Mouse (Mus musculus) heart, postnatal 10 days (tissue): Measurements from ENCODE around the gene Tent2. TPM values are rescaled to one million over a fixed set of nuclear protein-coding genes. Genes with fewer than 3 reads are reported as not detected.
A peak's percentile ranks its signal among the peaks of the same experiment; 100 is the strongest.
"Not testable (repeated sequence)": the region's sequence is repeated elsewhere in the genome, so short reads cannot be mapped to it uniquely, and the experiment has no call there.

Experiments
- DNase-seq, 2 experiments: peaks; one replicate each; pipeline ENCODE4 v3.0.0; 2021
- intact Hi-C: fragments of 180-260 bp; cut with DNase I; formaldehyde crosslinking; loops from one replicate; pipeline ENCODE4 v1.15.1; 2025
- total RNA-seq, 2 experiments: library from RNA; stranded (reverse); gene quantifications; 2 replicates each; pipeline ENCODE4 v1.2.3; 2021

Gene Tent2
- 10 to 100 TPM; 24.0 to 25.8 TPM for total RNA-seq

DNA sequence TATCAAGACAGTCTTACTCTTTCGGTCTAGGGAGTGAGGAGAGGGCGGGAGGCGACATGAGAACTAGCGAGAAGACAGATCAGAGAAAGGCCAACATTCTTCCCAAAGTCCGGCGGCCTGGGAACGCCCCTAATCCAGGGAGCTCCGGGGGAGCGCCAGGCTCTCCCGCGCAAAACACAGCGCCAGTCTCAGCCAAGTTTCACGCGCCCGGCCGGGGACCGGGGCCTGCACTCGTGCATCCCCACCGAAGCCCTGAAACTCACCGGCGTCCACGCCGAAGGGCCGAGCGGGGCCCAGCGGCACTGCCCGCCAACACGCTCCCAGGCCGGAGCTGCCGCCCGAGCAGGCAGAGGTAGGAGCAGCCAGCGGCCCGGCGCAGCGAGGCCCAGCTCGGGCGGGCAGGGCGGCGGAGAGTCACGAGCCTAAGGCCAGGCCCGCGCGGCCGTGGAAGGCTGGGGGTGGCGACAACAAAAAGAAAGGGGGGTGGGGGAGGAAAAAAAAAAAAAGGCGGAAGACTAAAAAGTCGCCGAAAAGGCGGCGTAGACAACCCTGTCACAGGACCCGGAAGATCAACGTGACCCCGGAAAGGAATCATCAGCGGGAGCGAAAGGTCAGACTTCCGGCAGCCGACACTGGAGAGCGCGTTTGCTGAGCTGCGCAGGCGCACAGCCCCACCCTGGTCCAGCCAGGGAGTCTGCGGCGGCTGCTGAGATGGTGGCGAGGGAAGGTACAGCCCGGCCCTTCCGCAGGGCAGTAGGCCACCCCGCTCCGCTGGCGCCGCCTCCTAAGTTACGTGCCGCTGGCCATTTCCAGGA lies at the start of gene Tent2:
TSS of gene Tent2 (minus strand) at position 555 of the 815 bp plus-strand sequence.
- intact Hi-C loops: loop anchor here (5.0 kb wide), 1 partner anchor 110 kb away; no protein-coding TSS in a partner anchor
- peak; percentile 96 for DNase-seq

DNA sequence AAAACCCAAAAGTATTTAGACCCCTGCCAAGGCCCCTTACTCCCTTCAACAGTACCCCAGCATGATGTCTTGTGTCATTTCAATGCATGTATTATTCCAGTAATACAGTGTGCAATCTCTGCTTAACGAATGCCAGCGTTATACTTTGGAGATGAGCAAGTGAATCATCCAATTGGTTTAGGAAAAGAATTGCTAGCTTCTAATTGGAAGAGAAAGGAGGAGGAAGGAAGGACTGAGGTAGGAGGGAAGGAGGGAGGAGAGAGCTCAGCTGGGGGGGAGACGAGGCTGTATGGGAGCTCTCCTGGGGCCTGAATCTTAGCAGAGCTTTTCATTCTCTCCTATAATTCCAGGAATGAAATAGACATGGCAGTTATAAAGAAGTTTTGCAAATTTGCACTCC lies 49.0 kb upstream of the Tent2 start:
- DNase-seq: no peak
- intact Hi-C loops: loop anchor here (5.0 kb wide), 4 partner anchors 99 to 476 kb away; partner anchors contain the start of gene Cmya5

DNA sequence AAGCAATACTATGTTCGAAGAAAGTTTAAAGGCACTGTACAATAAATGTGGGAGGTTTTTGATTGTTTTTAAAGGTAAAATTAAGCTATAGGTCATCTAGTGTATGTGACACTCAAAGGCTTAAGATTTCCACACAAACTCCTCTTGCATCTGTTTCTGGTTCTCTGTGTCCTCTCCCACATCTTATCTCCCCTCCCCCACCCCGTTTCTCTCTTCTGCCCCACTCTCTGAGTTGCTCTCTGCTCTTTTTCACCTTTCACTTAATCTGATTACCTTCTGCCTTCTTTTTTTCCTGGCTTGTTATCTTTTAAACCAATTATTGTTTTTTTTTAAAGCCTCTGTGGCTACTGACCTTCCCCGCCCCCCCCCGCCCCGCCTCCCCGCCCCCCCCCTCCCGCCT lies 47.4 kb upstream of the Tent2 start:
- intact Hi-C loops: no loop called here

DNA sequence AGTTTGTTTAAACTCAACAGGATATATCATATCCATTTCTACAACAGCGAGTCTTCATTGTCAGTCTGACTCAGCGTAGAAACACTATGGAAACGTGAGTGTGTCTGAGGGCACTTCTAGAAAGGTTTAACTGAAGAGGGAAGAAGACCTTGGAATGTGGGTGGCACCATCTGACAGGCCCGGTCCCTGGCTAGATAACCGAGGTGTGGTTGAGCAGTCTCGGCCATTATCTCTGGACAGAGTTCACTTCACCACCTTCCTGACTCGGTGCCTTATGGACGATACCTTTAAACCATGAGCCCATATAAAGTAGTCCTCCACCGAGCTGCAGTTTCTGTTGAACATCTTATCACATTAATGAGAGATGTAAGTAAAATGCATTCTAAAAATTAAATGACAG lies 46.9 kb upstream of the Tent2 start:
- intact Hi-C loops: no loop called here
- DNase-seq: no peak

More for the DNA sequence above, 47.4 kb upstream of the Tent2 start:
- DNase-seq: no peak

DNA sequence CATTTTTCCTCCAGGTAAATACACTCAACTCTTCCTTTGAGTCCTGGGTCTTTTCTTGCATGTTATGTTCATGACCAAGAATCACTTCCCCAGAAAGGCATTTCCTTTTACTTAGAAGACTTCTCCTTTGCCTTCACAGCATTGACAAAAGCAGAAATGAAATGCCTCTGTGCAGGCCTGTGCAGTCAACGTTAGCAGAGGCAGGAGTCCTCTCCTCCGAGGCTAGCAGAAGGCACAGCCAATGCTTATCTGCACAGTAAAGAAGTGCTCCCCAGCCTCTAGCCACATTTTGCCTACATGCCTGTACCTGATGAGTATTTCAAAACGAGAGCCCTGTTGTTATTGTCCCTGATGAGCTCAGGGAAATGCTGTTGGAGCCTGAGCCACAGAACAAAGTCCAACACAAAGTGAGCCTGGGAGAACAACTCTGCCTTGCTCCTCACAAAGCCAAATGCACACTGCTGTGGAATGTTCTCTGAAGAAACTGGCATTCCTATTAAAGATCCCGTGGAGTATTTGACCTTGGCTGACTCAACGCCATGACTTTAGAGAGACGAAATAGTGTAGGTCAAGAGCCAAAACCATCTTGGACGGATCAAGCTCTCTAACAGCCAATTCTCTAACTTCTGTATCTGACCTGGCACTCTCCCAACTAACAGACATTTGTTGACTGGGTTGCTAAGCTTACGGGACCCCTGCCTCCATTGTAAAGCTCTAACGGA lies 45.7 kb upstream of the Tent2 start:
- peak; percentile 63 to 66 for DNase-seq
- intact Hi-C loops: no loop called here

DNA sequence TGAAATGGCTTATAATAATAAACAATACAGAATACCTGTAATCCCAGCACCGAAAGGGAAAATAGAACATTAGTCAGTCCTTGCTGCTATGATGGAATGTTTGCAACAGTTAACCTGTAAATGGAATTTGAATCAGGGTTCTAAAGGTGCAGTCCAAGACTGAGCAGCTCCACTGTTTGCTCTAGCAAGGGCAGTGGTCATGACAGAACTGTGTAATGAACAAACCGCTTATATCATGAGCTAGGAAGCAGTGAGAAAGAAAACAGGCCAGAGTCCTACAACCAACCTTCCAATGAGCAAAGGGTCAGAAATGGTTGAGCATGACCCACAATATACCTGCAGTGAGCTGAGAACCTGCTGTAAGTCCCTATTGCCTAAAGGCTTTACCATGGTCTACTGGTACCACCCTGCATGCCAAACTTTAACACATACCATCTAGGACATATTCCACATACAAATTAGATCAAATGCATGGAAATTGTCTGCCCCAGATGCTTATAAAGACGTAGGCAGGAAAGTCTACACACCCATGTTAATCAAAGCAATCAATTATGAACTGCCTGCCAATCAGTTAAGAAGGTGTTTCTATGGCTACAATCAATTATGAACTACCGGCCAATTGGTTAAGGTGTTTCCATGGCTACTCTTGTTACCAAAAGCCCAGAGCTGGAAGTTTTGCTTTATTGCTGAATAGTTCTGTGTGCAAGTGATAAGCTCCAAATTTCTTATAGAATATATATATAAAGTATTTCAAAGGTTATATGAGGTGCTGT lies 42.3 kb upstream of the Tent2 start:
- no peak for DNase-seq
- intact Hi-C loops: no loop called here

DNA sequence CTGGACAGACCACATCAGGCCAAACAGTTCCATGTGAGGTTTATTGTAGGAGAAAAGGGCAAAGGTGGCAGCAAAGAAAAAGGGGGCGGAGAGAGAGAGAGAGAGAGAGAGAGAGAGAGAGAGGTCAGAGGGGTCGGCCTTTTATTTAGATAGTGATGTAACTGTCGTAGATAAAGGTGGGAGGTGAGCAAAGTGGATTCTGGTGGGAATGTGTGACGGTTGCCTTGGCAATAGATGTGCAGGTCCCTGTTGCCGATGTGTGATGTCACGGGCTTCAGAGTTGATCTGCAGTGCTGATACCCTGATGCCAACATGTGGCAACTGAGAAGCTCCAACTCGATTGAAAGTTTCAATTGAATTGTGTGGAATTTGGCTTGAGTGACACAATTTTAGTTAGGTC lies 40.1 kb upstream of the Tent2 start:
- no peak for DNase-seq
- intact Hi-C loops: no loop called here

DNA sequence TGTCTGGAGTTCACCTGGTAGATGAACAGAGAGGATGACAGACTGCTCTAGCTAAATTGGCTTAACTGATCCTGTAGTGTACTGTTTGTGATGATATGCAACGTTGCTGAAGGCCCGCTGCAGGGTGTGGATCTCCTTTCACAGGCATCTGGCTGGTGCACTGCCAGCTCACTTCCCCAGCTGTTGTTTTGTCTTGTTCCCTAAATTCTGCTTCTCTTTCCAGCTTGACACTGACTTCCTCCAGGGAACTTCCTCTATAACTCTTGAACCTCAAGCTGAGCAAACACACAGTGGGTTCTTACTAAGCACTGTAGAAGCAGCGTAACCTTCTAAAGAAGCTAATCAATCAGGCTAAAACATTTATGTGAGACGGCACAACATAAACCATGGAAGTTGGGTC lies 38.8 kb upstream of the Tent2 start:
- intact Hi-C loops: no loop called here
- peak; percentile 24 to 26 for DNase-seq

DNA sequence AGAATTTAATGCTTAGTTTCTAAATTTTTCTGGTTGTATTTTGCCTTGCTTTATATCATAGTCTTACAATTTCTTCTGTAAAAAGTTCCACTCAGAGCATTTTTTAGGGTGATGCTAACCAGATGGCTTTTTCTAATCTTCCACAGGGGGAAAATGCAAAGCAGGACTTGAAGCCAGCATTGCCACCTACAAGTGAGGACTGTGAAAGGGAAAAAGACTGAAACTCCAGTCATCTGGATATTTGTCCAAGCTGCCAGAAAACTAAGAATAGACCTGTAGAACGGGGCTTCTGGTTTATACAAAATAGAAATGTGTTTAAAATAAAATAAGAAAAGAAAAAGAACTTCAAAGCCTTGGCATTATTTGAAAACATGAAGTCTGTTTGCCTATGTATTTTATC lies 19.6 kb upstream of the Tent2 start:
- no peak for DNase-seq
- intact Hi-C loops: no loop called here

DNA sequence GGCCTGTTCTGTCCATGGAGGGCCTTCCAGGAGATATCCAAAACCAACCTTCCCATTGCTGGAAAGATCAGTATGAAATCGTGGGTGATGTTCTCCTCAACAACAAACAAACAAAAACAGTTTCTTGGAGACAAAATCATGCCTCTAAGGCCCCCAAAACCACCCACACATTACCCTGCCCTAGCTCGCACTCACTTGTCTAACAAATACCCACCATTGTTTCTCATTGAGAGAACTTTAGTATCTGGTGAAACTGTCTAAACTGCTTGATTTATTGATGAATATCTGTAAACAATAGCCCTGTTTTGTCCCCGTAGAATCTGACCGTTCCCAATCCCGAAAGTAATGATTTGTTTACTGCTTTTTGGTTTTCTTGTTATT lies 451 bp upstream of the Tent2 start:
- no peak for DNase-seq
- intact Hi-C loops: loop anchor here (5.0 kb wide), 1 partner anchor 110 kb away; no protein-coding TSS in a partner anchor

DNA sequence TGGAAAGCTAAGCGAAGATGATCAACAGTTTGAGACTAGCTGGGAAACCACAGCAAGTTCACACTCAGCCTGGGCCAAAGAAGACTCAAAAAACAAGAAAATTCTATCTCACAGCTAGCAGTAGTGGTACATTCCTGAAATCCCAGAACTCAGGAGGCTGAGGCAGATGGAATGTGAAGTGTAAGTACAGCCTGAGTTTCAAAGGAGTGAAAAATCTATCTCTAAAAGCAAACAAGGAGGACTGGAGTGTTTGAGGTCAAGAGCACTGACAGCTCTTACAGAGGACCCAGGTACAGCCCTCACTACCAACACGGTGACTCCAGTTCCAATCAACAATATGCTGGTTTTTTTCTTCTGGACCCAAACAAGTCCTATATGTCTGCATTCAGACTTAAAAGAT lies 2.8 kb downstream of the Tent2 start:
- intact Hi-C loops: no loop called here
- DNase-seq: no peak

DNA sequence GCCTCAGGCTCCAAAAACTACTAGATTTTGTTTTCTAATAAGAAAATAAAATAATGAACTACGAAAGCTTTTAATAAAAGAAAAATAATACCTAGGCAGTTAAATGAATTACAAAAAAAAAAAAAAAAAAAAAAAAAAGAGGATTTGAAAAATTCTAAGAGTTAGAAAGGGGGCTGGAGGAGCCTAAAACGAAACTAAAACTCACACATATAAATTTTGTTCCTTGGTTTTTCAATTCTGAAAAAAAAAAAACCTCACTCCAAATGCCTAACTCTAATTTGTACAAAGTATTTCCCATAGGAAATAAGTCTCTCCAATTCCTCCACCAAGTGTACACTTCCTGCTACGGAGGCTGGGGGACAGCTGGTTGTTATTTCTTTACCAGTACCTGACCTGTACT lies 3.4 kb downstream of the Tent2 start:
- no peak for DNase-seq
- intact Hi-C loops: no loop called here

DNA sequence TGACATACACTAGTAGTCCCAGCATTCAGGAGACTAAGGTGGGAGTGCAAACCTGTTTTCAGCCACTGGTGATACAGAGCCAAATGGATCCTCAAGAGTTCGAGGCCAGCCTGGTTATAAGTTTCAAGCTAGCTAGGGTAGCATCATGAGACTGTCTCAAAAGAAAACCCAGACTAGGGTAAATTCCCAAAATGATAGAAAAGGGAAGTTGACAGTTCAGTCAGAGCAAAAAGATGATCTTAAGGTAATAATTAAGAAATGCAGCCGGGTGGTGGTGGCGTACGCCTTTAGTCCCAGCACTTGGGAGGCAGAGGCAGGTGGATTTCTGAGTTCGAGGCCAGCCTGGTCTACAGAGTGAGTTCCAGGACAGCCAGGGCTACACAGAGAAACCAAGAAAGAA lies 4.4 kb downstream of the Tent2 start:
- intact Hi-C loops: not testable (repeated sequence)

DNA sequence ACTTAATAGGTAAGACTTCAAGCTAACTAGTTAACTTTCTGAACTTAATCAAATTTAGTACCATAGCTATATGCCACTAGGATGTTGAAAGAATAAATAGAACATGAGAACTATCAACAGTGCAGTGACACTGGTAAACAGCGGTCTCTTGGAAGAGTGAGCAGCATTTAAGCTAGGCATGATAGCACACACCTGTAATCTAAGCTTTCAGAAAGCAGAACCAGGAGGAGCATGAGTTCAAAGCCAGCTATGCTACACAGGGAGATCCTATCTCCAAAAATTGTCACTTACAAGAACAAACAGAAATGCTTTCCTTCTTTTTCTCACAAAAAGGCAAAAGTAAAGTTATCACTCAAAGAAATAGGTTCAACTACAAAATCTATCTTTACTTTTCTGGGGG lies 11.8 kb downstream of the Tent2 start:
- intact Hi-C loops: no loop called here
- no peak for DNase-seq

More for the DNA sequence above, 4.4 kb downstream of the Tent2 start:
- DNase-seq: not testable (repeated sequence)

DNA sequence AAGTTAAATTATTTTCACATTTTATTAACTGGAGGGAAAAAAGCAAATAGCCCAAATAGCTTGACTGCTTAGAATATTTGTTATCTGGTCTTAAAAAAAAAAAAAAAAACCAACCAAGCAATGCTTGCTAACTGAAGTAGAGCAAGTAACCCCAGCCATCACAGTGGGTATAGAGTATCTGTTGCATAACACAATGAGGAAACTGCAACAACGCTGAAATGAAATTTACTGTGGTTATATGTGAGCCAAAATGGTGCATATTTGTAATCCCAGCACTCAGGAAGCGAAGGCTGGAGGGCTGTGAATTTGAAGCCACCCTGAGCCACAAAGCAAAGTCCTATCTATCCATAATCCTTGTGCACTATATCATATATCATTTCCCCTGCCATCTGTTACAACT lies 12.7 kb downstream of the Tent2 start:
- no peak for DNase-seq
- intact Hi-C loops: no loop called here

DNA sequence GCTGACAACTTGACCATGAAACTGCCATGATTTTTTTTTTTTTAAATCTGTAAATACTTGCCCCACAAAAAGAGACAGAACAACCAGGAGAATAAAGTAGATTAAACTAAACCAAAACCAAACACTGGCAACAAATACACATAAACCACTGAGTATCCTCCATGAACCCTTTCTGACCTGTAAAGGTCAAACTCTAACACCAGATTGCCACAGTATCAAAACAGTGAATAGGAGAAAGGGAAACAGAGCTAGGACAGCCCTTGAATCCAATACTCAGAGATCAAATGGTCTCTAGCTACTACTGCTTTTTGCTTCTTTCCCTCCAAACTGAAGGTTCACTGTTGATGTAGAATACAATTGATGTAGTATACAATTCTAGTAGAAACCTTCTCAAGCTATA lies 14.6 kb downstream of the Tent2 start:
- no peak for DNase-seq
- intact Hi-C loops: no loop called here

DNA sequence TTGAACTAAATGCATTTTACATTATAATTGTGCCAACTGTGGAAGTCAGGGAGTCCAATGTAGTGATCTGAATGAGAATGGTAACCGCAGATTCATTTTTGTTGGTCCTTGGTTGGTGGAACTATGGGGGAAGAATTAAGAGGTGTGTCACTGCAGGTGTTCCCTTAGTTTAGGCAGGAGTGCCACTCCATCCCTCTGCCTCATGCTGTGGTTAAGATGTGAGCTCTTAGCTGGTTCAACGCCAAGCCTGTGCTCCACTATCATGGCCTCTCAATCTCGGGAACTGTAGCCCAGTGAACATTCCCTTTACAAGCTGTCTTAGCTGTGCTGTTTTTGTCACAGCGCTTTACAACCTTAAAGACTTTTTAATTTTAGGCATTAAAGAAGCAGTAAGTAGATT lies 28.9 kb downstream of the Tent2 start:
- no peak for DNase-seq
- intact Hi-C loops: no loop called here

DNA sequence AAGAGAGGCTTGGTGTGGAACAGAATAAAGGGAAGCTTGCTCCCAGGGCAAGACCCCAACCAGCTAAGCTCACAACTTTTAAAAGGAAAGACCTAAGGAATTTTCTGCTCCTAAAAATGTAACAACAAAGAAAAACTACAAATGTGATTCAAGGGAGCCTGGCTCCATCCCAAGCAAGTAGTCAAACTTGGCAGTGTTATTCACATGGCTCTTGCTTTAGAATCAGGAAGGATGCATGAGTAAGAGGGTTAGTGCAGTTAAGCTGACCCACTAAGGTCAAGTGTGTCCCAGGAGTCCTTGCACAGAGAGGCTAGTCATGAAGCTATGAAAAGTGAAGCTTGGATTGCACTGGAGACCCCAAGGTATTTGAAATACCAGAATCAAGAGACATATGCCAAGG lies 29.7 kb downstream of the Tent2 start:
- intact Hi-C loops: no loop called here
- DNase-seq: peak; percentile 35 to 36

DNA sequence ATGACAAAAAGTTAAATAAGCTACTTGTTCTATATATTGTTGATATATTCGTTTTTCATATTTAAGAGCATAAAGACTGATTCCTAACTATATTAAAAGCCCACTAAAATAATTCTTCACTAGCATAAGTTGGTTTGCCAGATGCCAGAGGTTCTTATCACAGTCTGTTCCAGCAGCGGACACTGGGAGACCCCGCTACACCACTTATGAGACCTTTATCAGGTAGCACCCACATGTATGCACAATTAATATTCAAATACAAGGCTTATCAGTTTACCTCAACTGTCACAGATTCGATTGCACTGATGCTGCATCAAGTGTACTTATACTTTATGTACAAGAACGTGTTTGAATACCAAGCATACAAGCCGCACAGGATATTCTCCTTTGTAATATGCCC lies 33.9 kb downstream of the Tent2 start:
- DNase-seq: no peak
- intact Hi-C loops: no loop called here

DNA sequence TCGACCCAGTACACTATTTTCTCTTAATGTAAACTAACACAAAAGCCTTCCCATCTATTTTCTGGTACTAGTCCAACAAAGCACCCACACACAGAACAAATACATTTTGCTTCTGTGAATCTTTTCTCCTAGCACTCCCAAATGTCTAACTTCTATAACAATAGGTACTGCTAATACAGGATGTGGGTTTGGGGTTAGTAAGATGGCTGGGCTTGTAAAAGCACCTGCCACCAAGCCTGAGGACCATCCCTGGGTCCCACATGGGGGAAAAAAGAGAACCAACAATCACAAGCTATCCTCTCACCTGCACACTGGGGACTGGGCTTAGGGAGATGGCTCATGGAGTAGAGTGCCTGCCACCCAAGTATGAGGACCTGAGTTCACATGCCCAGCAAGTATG lies 38.9 kb downstream of the Tent2 start:
- intact Hi-C loops: no loop called here
- no peak for DNase-seq
